Mouse (Mus musculus) thymus, adult 2 months (tissue): ENCODE data around the gene Nphs1. TPM values are rescaled to one million over a fixed set of nuclear protein-coding genes. Genes with fewer than 3 reads are reported as not detected.

Experiments used
- DNase-seq: peaks from one replicate; pipeline ENCODE4 v3.0.0; 2021
- H3K27ac ChIP-seq: fragments of 200-500 bp; 2 replicates; pipeline ENCODE4 v1.5.1; 2012; ENCODE audit warnings: low read length, control low read depth; ENCODE audit not compliant: control insufficient read depth, insufficient read depth
- H3K27me3 ChIP-seq: fragments of 200-500 bp; 2 replicates; pipeline ENCODE4 v1.6.1; 2012; ENCODE audit warnings: mild to moderate bottlenecking, low read length, moderate library complexity, mixed read lengths; ENCODE audit not compliant: control insufficient read depth, insufficient read depth
- H3K36me3 ChIP-seq: fragments of 200-500 bp; 2 replicates; pipeline ENCODE4 v1.6.1; 2012; ENCODE audit warnings: mild to moderate bottlenecking, low read length, moderate library complexity; ENCODE audit not compliant: control insufficient read depth, insufficient read depth
- H3K4me1 ChIP-seq: fragments of 200-500 bp; replicated peaks from 2 replicates; pipeline ENCODE4 v1.6.1; 2012; ENCODE audit warnings: low read length; ENCODE audit not compliant: control insufficient read depth, insufficient read depth
- H3K4me3 ChIP-seq: fragments of 200-500 bp; 2 replicates; pipeline ENCODE4 v1.5.1; 2012; ENCODE audit warnings: mild to moderate bottlenecking, low read length, control low read depth, moderate library complexity; ENCODE audit not compliant: control insufficient read depth, insufficient read depth
- CTCF ChIP-seq: fragments of 200-500 bp; IDR thresholded peaks from 2 replicates; pipeline ENCODE4 v1.5.1; 2012; ENCODE audit warnings: mild to moderate bottlenecking, control low read depth, low read length, moderate library complexity, borderline replicate concordance; ENCODE audit not compliant: control insufficient read depth, poor library complexity, insufficient read depth; ENCODE audit errors: extremely low read depth
- POLR2A ChIP-seq: fragments of 200-500 bp; IDR thresholded peaks from 2 replicates; pipeline ENCODE4 v1.6.1; 2012; ENCODE audit warnings: mild to moderate bottlenecking, low read length, control low read depth, moderate library complexity; ENCODE audit not compliant: control insufficient read depth, poor library complexity, insufficient read depth; ENCODE audit errors: extremely low read depth
- WGBS: fragments of 180-500 bp; shearing (Covaris S2); methylation state at CpG from one replicate; pipeline ENCODE4 v1.1.7; 2018; 5-methylcytosine and 5-hydroxymethylcytosine counted together
- polyA plus RNA-seq: library from polyadenylated mRNA; depleted of rRNA; stranded (reverse); fragments of >200 nt; gene quantifications from 2 replicates; pipeline ENCODE4 v1.2.3, GENCODE M21; 2012

Gene Nphs1
- polyA plus RNA-seq, 1 experiment, result 0.19 TPM

GRCm38 (mm10) chr7:30520856-30521255 is 62.7 kb downstream of the Nphs1 start:
- Histone ChIP-seq H3K27me3 (no peaks in the 10 kb centered on the region), H3K36me3 (peaks cover 5% of the 10 kb centered on the region; the same call in 1 of the 2 replicates), H3K27ac (no peak overlapping the region), H3K4me3 (no peak overlapping the region), H3K4me1 (no peaks in the 10 kb centered on the region)
- DNase-seq, result no peak
- 88% methylated on average over 5 of the region's 5 CpGs for WGBS
- TF ChIP-seq POLR2A (no peak), CTCF (no peak)

GRCm38 (mm10) chr7:30522871-30523270 is 64.8 kb downstream of the Nphs1 start:
- Histone ChIP-seq H3K36me3 (peaks cover 20% of the 10 kb centered on the region), H3K4me1 (no peaks in the 10 kb centered on the region), H3K27me3 (no peaks in the 10 kb centered on the region), H3K27ac (no peak overlapping the region), H3K4me3 (no peak overlapping the region)
- no peak for DNase-seq
- TF ChIP-seq POLR2A (no peak), CTCF (no peak)
- 96% methylated on average over 10 of the region's 10 CpGs for WGBS

- peaks cover 35% of the 10 kb centered on the region for H3K36me3 ChIP-seq
- WGBS, result 95% methylated on average over 6 of the region's 6 CpGs
- no peaks in the 10 kb centered on the region for H3K27me3 ChIP-seq
- H3K27ac ChIP-seq, result no peak overlapping the region
- H3K4me3 ChIP-seq, result no peak overlapping the region
- no peaks in the 10 kb centered on the region for H3K4me1 ChIP-seq
- DNase-seq, result no peak
- TF ChIP-seq POLR2A, result no peak
- TF ChIP-seq CTCF, result no peak
Observed at GRCm38 (mm10) chr7:30524487-30524886, 66.4 kb downstream of the Nphs1 start.

- H3K4me1 ChIP-seq, result no peaks in the 10 kb centered on the region
- no peaks in the 10 kb centered on the region for H3K27me3 ChIP-seq
- 91% methylated on average over 10 of the region's 10 CpGs for WGBS
- no peak overlapping the region for H3K27ac ChIP-seq
- no peak overlapping the region for H3K4me3 ChIP-seq
- no peak for DNase-seq
- peaks cover 45% of the 10 kb centered on the region for H3K36me3 ChIP-seq
- no peak for TF ChIP-seq POLR2A
- TF ChIP-seq CTCF, result no peak
Observed at GRCm38 (mm10) chr7:30525954-30526353, 67.8 kb downstream of the Nphs1 start.

GRCm38 (mm10) chr7:30526399-30526798 is 68.3 kb downstream of the Nphs1 start:
- DNase-seq, result no peak
- Histone ChIP-seq H3K27ac (no peak overlapping the region), H3K27me3 (no peaks in the 10 kb centered on the region), H3K4me1 (no peaks in the 10 kb centered on the region), H3K36me3 (peaks cover 45% of the 10 kb centered on the region), H3K4me3 (no peak overlapping the region)
- WGBS, result 93% methylated on average over 17 of the region's 17 CpGs
- TF ChIP-seq POLR2A, result no peak
- no peak for TF ChIP-seq CTCF

GRCm38 (mm10) chr7:30526981-30527380 is 68.9 kb downstream of the Nphs1 start:
- Histone ChIP-seq H3K27ac (no peak overlapping the region), H3K4me1 (no peaks in the 10 kb centered on the region), H3K27me3 (no peaks in the 10 kb centered on the region), H3K4me3 (no peak overlapping the region), H3K36me3 (peaks cover 48% of the 10 kb centered on the region)
- no peak for DNase-seq
- 95% methylated on average over 14 of the region's 14 CpGs for WGBS
- TF ChIP-seq CTCF, result no peak
- no peak for TF ChIP-seq POLR2A

- Histone ChIP-seq H3K27me3 (no peaks in the 10 kb centered on the region), H3K4me1 (peaks cover 12% of the 10 kb centered on the region), H3K4me3 (no peak overlapping the region), H3K36me3 (peaks cover 44% of the 10 kb centered on the region), H3K27ac (no peak overlapping the region)
- WGBS, result 86% methylated on average over 9 of the region's 9 CpGs
- DNase-seq, result no peak
- no peak for TF ChIP-seq POLR2A
- no peak for TF ChIP-seq CTCF
Observed at GRCm38 (mm10) chr7:30531291-30531815, 73.2 kb downstream of the Nphs1 start.
